Comparison of ENCODE assay signal across 9 mouse cellular contexts in the genomic region with DNA sequence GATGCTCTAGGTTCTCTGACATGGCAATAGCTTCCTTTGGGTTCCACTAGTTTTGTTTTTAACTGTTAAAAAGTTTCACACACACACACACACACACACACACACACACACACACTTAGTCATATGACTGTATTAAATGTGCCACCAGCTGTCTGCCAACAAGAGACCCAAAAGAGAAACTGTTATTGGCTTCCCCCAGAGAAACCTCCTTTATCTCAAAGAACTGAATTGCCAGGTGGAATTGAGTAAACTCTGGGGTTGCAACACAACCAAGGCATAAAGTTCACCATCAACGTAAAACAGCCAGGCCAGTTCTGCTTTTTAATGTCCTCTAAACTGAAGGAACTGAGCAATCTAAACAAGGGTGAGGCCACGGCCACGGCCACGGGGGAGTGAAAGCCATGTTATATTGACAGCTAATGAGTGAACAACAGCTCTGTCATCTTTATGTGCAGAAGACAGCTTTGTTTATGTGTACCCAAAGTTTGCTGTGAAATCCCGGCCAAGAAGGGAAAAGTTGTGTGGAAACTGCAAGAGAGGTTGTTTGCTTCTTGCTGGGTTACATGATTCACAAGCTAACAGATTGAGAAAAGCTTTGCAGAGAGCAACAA.
DNase-seq lines count a peak whose midpoint lies in the region; ATAC-seq lines count a peak whose summit lies in the region.
"Had no signal": no experiment of that assay in that cellular context is flagged by ENCODE, and none has a peak within 500 bp of the region (broad histone marks: within the 10 kb centered on the region; RNA-seq: fewer than 3 reads in every experiment).

No protein-coding gene starts in this region.

- no peaks in the 10 kb centered on the region for H3K27me3 ChIP-seq in heart, embryonic 13.5 days (replicated peaks)
- no peaks in the 10 kb centered on the region for H3K27me3 ChIP-seq in heart, embryonic 12.5 days (replicated peaks)

- H3K36me3 ChIP-seq in heart, embryonic 13.5 days = no peaks in the 10 kb centered on the region
- H3K36me3 ChIP-seq in heart, embryonic 12.5 days = no peaks in the 10 kb centered on the region

- H3K4me2 ChIP-seq in heart, embryonic 13.5 days = no peak overlapping the region
- no peak overlapping the region for H3K4me2 ChIP-seq in heart, embryonic 12.5 days

- DNase-seq in adipocyte (ENCODE audit: low spot score) = peak; percentile 94
- DNase-seq in kidney, postnatal 10 days = peak; percentile 18
- peak; percentile 58 to 66 for DNase-seq in lung, postnatal 4 days
- DNase-seq in gastrocnemius, postnatal 14 days = no peak
- DNase-seq in left cerebral cortex, adult 8-10 months (ENCODE audit: low spot score in 2 of 2) = no peak
- DNase-seq in adrenal gland, postnatal 4 days (ENCODE audit: low spot score in 2 of 2) = no peak
- DNase-seq: embryo, embryonic 11 days had no signal

- intact Hi-C loops in gastrocnemius, postnatal 14 days (cut with DNase I; ENCODE audit: low total_unique reads) = no loop called here

- no peaks in the 10 kb centered on the region for H3K9me3 ChIP-seq in heart, embryonic 13.5 days
- no peaks in the 10 kb centered on the region for H3K9me3 ChIP-seq in heart, embryonic 12.5 days (replicated peaks)

- ATAC-seq in heart, embryonic 13.5 days (ENCODE audit: extremely low read depth, insufficient number of reproducible peaks, low FRiP score, low TSS enrichment) = no peak
- ATAC-seq in heart, embryonic 12.5 days (ENCODE audit: insufficient number of reproducible peaks, low FRiP score) = no peak

- peaks cover 36% of the 10 kb centered on the region for H3K4me1 ChIP-seq in heart, embryonic 13.5 days
- H3K4me1 ChIP-seq in heart, embryonic 12.5 days (replicated peaks) = peaks cover 21% of the 10 kb centered on the region

- 60% methylated on average over 5 of the region's 5 CpGs for WGBS in heart, embryonic 13.5 days
- 79% methylated on average over 5 of the region's 5 CpGs for WGBS in heart, embryonic 12.5 days

- H3K9ac ChIP-seq in heart, embryonic 13.5 days = no peak overlapping the region
- no peak overlapping the region for H3K9ac ChIP-seq in heart, embryonic 12.5 days

- no peak overlapping the region for H3K4me3 ChIP-seq in heart, embryonic 13.5 days
- no peak overlapping the region for H3K4me3 ChIP-seq in heart, embryonic 12.5 days

- peak overlapping the region; percentile 58; the same call in 1 of the 2 replicates for H3K27ac ChIP-seq in heart, embryonic 13.5 days (replicated peaks)
- H3K27ac ChIP-seq in heart, embryonic 12.5 days (ENCODE audit: poor library complexity, severe bottlenecking) = no peak overlapping the region

Comparison
In these comparisons a context has a peak if more than half of its experiments do, and no peak if none do; other contexts are left out.
1. DNase-seq: peak in adipocyte (single experiment), kidney, postnatal 10 days (single experiment) and lung, postnatal 4 days (2 of 2); none in gastrocnemius, postnatal 14 days (single experiment), left cerebral cortex, adult 8-10 months (0 of 2) and adrenal gland, postnatal 4 days (0 of 2).